ENCODE assay signal across 22 mouse cellular contexts in the genomic region with DNA sequence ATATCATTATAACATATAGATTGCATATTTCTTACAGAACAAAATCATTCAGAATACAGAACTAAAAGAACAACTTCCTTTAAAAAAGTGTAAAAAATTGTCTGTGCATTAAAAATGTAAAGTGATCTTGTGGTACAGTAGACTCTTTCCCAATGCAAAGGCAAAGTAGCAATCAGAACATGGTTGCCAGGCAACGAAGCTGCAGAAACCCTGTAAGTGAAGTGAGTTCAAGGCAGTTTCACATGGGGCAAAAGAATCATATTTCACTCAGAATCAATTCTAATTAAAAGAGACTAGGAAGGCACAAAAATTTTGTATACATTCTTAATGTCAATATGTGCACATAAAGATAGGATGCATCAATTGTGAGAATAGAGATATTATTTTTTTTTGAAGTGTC.
DNase-seq lines count a peak whose midpoint lies in the region; ATAC-seq lines count a peak whose summit lies in the region.
"Had no signal": no experiment of that assay in that cellular context is flagged by ENCODE, and none has a peak within 500 bp of the region (broad histone marks: within the 10 kb centered on the region; RNA-seq: fewer than 3 reads in every experiment).

No protein-coding gene starts in this region.

- no peak overlapping the region for H3K9ac ChIP-seq in midbrain, embryonic 14.5 days (replicated peaks; ENCODE audit: low read length)
- H3K9ac ChIP-seq in midbrain, embryonic 13.5 days (replicated peaks), result no peak overlapping the region
- H3K9ac ChIP-seq in forebrain, embryonic 14.5 days (ENCODE audit: low read length), result no peak overlapping the region
- H3K9ac ChIP-seq in heart, embryonic 11.5 days (ENCODE audit: low read depth, low read length), result no peak overlapping the region
- H3K9ac ChIP-seq in kidney, embryonic 16.5 days (replicated peaks; ENCODE audit: low read length), result no peak overlapping the region

- no peaks in the 10 kb centered on the region for H3K4me1 ChIP-seq in midbrain, embryonic 14.5 days (ENCODE audit: control insufficient read depth, insufficient read depth, low read length)
- no peaks in the 10 kb centered on the region for H3K4me1 ChIP-seq in midbrain, embryonic 13.5 days (replicated peaks)
- H3K4me1 ChIP-seq in forebrain, embryonic 14.5 days (ENCODE audit: control insufficient read depth, insufficient read depth, low read length), result no peaks in the 10 kb centered on the region; the same call in 1 of the 2 replicates
- H3K4me1 ChIP-seq in heart, embryonic 11.5 days (ENCODE audit: control insufficient read depth, insufficient read depth, low read length), result no peaks in the 10 kb centered on the region
- H3K4me1 ChIP-seq in kidney, embryonic 16.5 days (ENCODE audit: insufficient read depth, low read length), result no peaks in the 10 kb centered on the region
- H3K4me1 ChIP-seq: heart, embryonic 10.5 days had no signal

- peak; percentile 7 to 47 for DNase-seq in adrenal gland, adult (ENCODE audit: inconsistent age in 2 of 2, low spot score in 1 of 2)
- DNase-seq in adrenal gland, postnatal 10 days, result no peak
- peak; percentile 68 for DNase-seq in midbrain, embryonic 14.5 days
- peak; percentile 18 for DNase-seq in brain, embryonic 18.5 days (ENCODE audit: low read depth, low spot score)
- peak; percentile 69 for DNase-seq in forebrain, embryonic 14.5 days (ENCODE audit: low spot score)
- DNase-seq: adrenal gland, postnatal 25 days; cerebellum, adult 2 months; gastrocnemius, adult 2 months; heart, postnatal 10 days; kidney, adult 2 months; kidney, postnatal 14 days; layer of hippocampus, postnatal 36 days; liver; lung, adult 18-20 months; lung, postnatal 14 days had no signal

- H3K4me3 ChIP-seq in midbrain, embryonic 14.5 days (replicated peaks; ENCODE audit: low read depth, low read length), result no peak overlapping the region
- H3K4me3 ChIP-seq in midbrain, embryonic 13.5 days (replicated peaks), result no peak overlapping the region
- no peak overlapping the region for H3K4me3 ChIP-seq in forebrain, embryonic 14.5 days (ENCODE audit: low read depth, low read length)
- no peak overlapping the region for H3K4me3 ChIP-seq in heart, embryonic 11.5 days (ENCODE audit: low read depth, low read length)
- H3K4me3 ChIP-seq in kidney, embryonic 16.5 days (ENCODE audit: low read length), result no peak overlapping the region
- H3K4me3 ChIP-seq: gastrocnemius, adult 2 months; heart, embryonic 10.5 days; layer of hippocampus, adult 2 months; myocyte had no signal

- no peaks in the 10 kb centered on the region for H3K9me3 ChIP-seq in midbrain, embryonic 14.5 days (ENCODE audit: control insufficient read depth, low read length)
- no peaks in the 10 kb centered on the region for H3K9me3 ChIP-seq in midbrain, embryonic 13.5 days
- no peaks in the 10 kb centered on the region for H3K9me3 ChIP-seq in forebrain, embryonic 14.5 days (replicated peaks; ENCODE audit: control insufficient read depth, low read length)
- H3K9me3 ChIP-seq in heart, embryonic 11.5 days (replicated peaks; ENCODE audit: control insufficient read depth, low read length), result no peaks in the 10 kb centered on the region
- H3K9me3 ChIP-seq in kidney, embryonic 16.5 days (ENCODE audit: low read length), result no peaks in the 10 kb centered on the region
- H3K9me3 ChIP-seq: heart, embryonic 10.5 days had no signal

- no peak overlapping the region for H3K27ac ChIP-seq in midbrain, embryonic 14.5 days (replicated peaks; ENCODE audit: low read depth, low read length)
- no peak overlapping the region for H3K27ac ChIP-seq in midbrain, embryonic 13.5 days
- no peak overlapping the region for H3K27ac ChIP-seq in forebrain, embryonic 14.5 days (ENCODE audit: low read depth, low read length)
- no peak overlapping the region for H3K27ac ChIP-seq in heart, embryonic 11.5 days (ENCODE audit: low read depth, low read length)
- H3K27ac ChIP-seq in kidney, embryonic 16.5 days (ENCODE audit: low read length), result no peak overlapping the region
- H3K27ac ChIP-seq: gastrocnemius, adult 2 months; heart, embryonic 10.5 days; layer of hippocampus, adult 2 months had no signal

- 70% methylated on average over 1 of the region's 1 CpGs for WGBS in midbrain, embryonic 14.5 days
- 83% methylated on average over 1 of the region's 1 CpGs for WGBS in midbrain, embryonic 13.5 days
- WGBS in forebrain, embryonic 14.5 days, result 50% methylated on average over 1 of the region's 1 CpGs
- 67% methylated on average over 1 of the region's 1 CpGs for WGBS in heart, embryonic 11.5 days (ENCODE audit: insufficient replicate concordance)
- 78% methylated on average over 1 of the region's 1 CpGs for WGBS in kidney, embryonic 16.5 days

- ATAC-seq in midbrain, embryonic 14.5 days (ENCODE audit: low FRiP score, low TSS enrichment), result no peak
- no peak for ATAC-seq in midbrain, embryonic 13.5 days
- peak; percentile 71; the same call in 1 of the 2 replicates for ATAC-seq in forebrain, embryonic 14.5 days
- no peak for ATAC-seq in heart, embryonic 11.5 days (replicated peaks; ENCODE audit: insufficient number of reproducible peaks, low FRiP score, low TSS enrichment)
- no peak for ATAC-seq in kidney, embryonic 16.5 days (ENCODE audit: low FRiP score, low TSS enrichment)
- ATAC-seq: Patski had no signal

- no peak overlapping the region for H3K4me2 ChIP-seq in midbrain, embryonic 14.5 days (ENCODE audit: low read length)
- no peak overlapping the region for H3K4me2 ChIP-seq in midbrain, embryonic 13.5 days (replicated peaks)
- H3K4me2 ChIP-seq in forebrain, embryonic 14.5 days (ENCODE audit: low read length), result no peak overlapping the region
- no peak overlapping the region for H3K4me2 ChIP-seq in heart, embryonic 11.5 days
- no peak overlapping the region for H3K4me2 ChIP-seq in kidney, embryonic 16.5 days (replicated peaks; ENCODE audit: low read depth, low read length)

- H3K27me3 ChIP-seq in midbrain, embryonic 14.5 days (ENCODE audit: control insufficient read depth, insufficient read depth, low read length), result no peaks in the 10 kb centered on the region
- H3K27me3 ChIP-seq in midbrain, embryonic 13.5 days, result no peaks in the 10 kb centered on the region
- no peaks in the 10 kb centered on the region for H3K27me3 ChIP-seq in forebrain, embryonic 14.5 days (replicated peaks; ENCODE audit: control insufficient read depth, insufficient read depth, low read length)
- H3K27me3 ChIP-seq in heart, embryonic 11.5 days (ENCODE audit: control insufficient read depth, insufficient read depth, low read length), result no peaks in the 10 kb centered on the region
- H3K27me3 ChIP-seq in kidney, embryonic 16.5 days (ENCODE audit: insufficient read depth, low read length), result no peaks in the 10 kb centered on the region
- H3K27me3 ChIP-seq: Patski had no signal

- no peaks in the 10 kb centered on the region for H3K36me3 ChIP-seq in midbrain, embryonic 14.5 days (ENCODE audit: control insufficient read depth, insufficient read depth, low read length)
- H3K36me3 ChIP-seq in midbrain, embryonic 13.5 days, result no peaks in the 10 kb centered on the region
- no peaks in the 10 kb centered on the region for H3K36me3 ChIP-seq in forebrain, embryonic 14.5 days (ENCODE audit: control insufficient read depth, insufficient read depth, low read length)
- no peaks in the 10 kb centered on the region for H3K36me3 ChIP-seq in heart, embryonic 11.5 days (ENCODE audit: control insufficient read depth, insufficient read depth, low read length)
- no peaks in the 10 kb centered on the region for H3K36me3 ChIP-seq in kidney, embryonic 16.5 days (ENCODE audit: insufficient read depth, low read length)
- H3K36me3 ChIP-seq: heart, embryonic 10.5 days had no signal
